Mouse (Mus musculus): ENCODE results near the gene Baz1a. TPM values are rescaled to one million over a fixed set of nuclear protein-coding genes. Genes with fewer than 3 reads are reported as not detected.
A peak's percentile ranks its signal among the peaks of the same experiment; 100 is the strongest.

The Baz1a gene
- polyA plus RNA-seq, 1 experiment from 2014 or later: 34.5 TPM

DNA sequence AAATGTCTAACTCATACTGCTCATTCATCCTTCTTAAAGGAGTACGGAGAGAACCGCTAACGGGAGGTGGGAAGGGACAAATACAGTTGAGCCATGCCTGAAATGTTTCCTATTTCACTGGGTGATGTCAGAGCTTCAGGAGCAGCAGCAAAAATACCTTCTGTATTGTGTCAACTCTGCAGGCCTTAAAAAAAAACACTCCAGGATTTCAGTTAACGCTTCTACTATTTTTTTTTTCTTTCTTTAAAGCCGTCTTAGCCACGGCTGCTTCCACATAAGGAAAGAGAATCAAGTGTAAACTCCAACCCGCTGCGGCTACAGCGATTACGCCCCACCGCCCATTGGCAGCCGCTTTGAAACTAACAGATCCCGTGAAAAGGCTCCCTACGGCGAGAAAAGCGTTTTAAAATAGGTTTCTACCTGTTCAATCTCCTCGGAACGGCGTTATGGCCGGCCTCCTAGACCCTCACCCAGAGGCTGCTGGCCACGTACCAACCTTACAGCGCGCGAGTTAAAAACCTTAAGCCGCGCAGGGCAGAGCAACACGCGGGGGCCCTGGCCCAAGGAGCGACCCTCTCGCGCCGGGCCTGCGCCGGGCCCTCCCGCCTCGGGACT lies 152.1 kb downstream of the Baz1a start:
- Histone ChIP-seq H3K36me3 (replicated peaks) (peaks cover 39% of the 10 kb centered on the region), H3K27me3 (replicated peaks; ENCODE audit: low read depth, poor library complexity, severe bottlenecking) (no peaks in the 10 kb centered on the region), H3K27ac (replicated peaks) (peak overlapping the region; percentile 99), H3K9me3 (no peaks in the 10 kb centered on the region), H3K4me3 (peak overlapping the region; percentile 96), H3K4me1 (peaks cover 19% of the 10 kb centered on the region)
- WGBS: under 1% methylated on average over 36 of the region's 36 CpGs
- DNase-seq (ENCODE audit: low spot score): peak; percentile 26

DNA sequence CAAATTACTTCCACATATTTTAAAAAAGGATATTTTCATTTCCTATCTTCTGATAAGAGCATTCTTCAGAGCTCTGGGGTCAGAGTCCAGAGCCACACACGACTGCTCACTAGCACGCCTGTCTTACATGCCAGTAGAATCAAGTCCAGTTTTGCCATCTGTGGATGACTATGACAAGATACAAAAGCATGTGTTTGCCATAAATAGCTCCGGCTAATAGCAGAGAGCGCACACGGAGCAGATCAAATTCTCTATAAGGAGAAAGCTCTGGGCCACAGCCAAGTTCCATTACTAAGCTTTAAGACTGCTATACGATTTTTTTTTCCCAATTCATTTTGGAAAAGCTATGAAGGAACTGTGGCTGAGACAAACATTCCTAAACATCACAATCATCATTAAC lies 154.6 kb downstream of the Baz1a start:
- peaks cover 19% of the 10 kb centered on the region for H3K4me1 ChIP-seq
- no peak for DNase-seq (ENCODE audit: low spot score)
- H3K27me3 ChIP-seq (replicated peaks; ENCODE audit: low read depth, poor library complexity, severe bottlenecking): no peaks in the 10 kb centered on the region
- 88% methylated on average over 6 of the region's 6 CpGs for WGBS
- no peak overlapping the region for H3K4me3 ChIP-seq
- H3K27ac ChIP-seq (replicated peaks): no peak overlapping the region
- no peaks in the 10 kb centered on the region for H3K9me3 ChIP-seq
- H3K36me3 ChIP-seq (replicated peaks): peaks cover 62% of the 10 kb centered on the region

DNA sequence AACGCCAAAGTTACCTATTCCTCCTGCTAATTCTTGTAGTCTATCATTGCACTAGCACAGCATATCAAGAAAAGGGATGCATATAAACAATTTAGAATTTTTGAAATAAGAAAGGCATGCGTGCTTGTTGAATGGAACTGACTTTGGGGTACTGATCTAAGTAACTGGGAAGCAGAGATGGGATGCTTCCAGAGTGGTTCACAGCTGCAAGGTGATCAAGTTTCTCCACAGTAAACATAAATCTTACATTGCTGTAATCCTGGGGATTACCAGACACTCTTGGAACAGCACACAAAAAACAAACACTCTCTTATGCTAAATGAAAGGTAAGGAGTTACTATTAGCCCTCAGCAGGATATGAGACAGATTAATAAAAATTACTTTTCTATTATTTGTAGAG lies 163.6 kb downstream of the Baz1a start:
- WGBS: 85% methylated on average over 2 of the region's 2 CpGs
- Histone ChIP-seq H3K4me1 (no peaks in the 10 kb centered on the region), H3K27ac (replicated peaks) (no peak overlapping the region), H3K36me3 (replicated peaks) (peaks cover 19% of the 10 kb centered on the region), H3K4me3 (no peak overlapping the region), H3K27me3 (replicated peaks; ENCODE audit: low read depth, poor library complexity, severe bottlenecking) (no peaks in the 10 kb centered on the region), H3K9me3 (no peaks in the 10 kb centered on the region)
- no peak for DNase-seq (ENCODE audit: low spot score)

DNA sequence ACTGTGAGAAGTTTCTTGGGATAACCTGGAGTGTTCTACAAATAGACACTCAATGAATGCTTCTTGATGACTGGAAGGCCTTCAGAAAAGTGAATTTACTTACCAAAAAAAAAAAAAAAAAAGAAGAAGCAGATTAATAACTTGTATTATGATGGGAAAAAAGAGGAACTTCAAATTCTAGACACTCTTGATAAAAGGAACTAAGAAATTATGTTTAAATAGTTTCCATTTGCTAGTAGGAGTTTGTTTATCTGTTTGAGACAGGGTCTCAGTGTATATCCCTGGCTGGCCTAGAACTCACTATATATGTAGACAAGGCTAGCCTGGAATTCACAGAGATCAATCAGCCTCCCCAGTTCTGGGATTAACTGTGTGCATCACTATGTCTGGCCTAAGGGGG lies 169.7 kb downstream of the Baz1a start:
- Histone ChIP-seq H3K9me3 (no peaks in the 10 kb centered on the region), H3K27me3 (replicated peaks; ENCODE audit: low read depth, poor library complexity, severe bottlenecking) (no peaks in the 10 kb centered on the region)
- no peak for DNase-seq (ENCODE audit: low spot score)

More for the DNA sequence above, 169.7 kb downstream of the Baz1a start:
- Histone ChIP-seq H3K4me3 (no peak overlapping the region), H3K36me3 (replicated peaks) (0 out of 2 replicates have a peak, but pooled peaks cover 4% of the 10 kb centered on the region), H3K27ac (replicated peaks) (no peak overlapping the region), H3K4me1 (no peaks in the 10 kb centered on the region)

Other genes starting within 250 kb of the Baz1a start
- 194 and 195 TPM in 2 replicates for gene Snx6, start 218.6 kb downstream of the Baz1a start, polyA plus RNA-seq (2016; fragmentation: Nextera tagmentation; extraction: Ambion mirVana)
- gene Cfl2, start 151.5 kb downstream of the Baz1a start, polyA plus RNA-seq (2016; fragmentation: Nextera tagmentation; extraction: Ambion mirVana): 159 and 165 TPM in 2 replicates
- not detected in 2 replicates for gene Gm20403, start 27.8 kb downstream of the Baz1a start, polyA plus RNA-seq (2016; fragmentation: Nextera tagmentation; extraction: Ambion mirVana)
- 45.6 and 49.1 TPM in 2 replicates for gene 2700097O09Rik, start 65.8 kb upstream of the Baz1a start, polyA plus RNA-seq (2016; fragmentation: Nextera tagmentation; extraction: Ambion mirVana)
- gene Srp54a, start 65.9 kb upstream of the Baz1a start, polyA plus RNA-seq (2016; fragmentation: Nextera tagmentation; extraction: Ambion mirVana): 144 and 156 TPM in 2 replicates
- gene Fam177a, start 110.1 kb upstream of the Baz1a start, polyA plus RNA-seq (2016; fragmentation: Nextera tagmentation; extraction: Ambion mirVana): 9.6 and 10.1 TPM in 2 replicates
- gene Srp54b, start 140.8 kb upstream of the Baz1a start, polyA plus RNA-seq (2016; fragmentation: Nextera tagmentation; extraction: Ambion mirVana): 40.9 and 46.3 TPM in 2 replicates
- 5.1 and 7.6 TPM in 2 replicates for gene 1700047I17Rik2, start 185.2 kb upstream of the Baz1a start, polyA plus RNA-seq (2016; fragmentation: Nextera tagmentation; extraction: Ambion mirVana)
- gene Srp54c, start 215.8 kb upstream of the Baz1a start, polyA plus RNA-seq (2016; fragmentation: Nextera tagmentation; extraction: Ambion mirVana): 51.9 and 54.2 TPM in 2 replicates

Data from embryonic facial prominence, embryonic 10.5 days (tissue).